Mouse (Mus musculus) frontal cortex, adult 2 months (tissue): ENCODE data around the gene Gm49336. TPM values are rescaled to one million over a fixed set of nuclear protein-coding genes. Genes with fewer than 3 reads are reported as not detected.

Experiments used
- DNase-seq, 2 experiments: peaks; one replicate each; pipeline ENCODE4 v3.0.0; 2022; ENCODE audit warnings: low spot score in 1 of 2; ENCODE audit errors: extremely low spot score in 1 of 2
- polyA plus RNA-seq: library from polyadenylated mRNA; depleted of rRNA; stranded (reverse); fragments of >200 nt; gene quantifications from 2 replicates; pipeline ENCODE4 v1.2.3, GENCODE M21; 2012; rRNA removed

Gm49336 gene
- polyA plus RNA-seq, 1 experiment: 41.0 TPM

DNA sequence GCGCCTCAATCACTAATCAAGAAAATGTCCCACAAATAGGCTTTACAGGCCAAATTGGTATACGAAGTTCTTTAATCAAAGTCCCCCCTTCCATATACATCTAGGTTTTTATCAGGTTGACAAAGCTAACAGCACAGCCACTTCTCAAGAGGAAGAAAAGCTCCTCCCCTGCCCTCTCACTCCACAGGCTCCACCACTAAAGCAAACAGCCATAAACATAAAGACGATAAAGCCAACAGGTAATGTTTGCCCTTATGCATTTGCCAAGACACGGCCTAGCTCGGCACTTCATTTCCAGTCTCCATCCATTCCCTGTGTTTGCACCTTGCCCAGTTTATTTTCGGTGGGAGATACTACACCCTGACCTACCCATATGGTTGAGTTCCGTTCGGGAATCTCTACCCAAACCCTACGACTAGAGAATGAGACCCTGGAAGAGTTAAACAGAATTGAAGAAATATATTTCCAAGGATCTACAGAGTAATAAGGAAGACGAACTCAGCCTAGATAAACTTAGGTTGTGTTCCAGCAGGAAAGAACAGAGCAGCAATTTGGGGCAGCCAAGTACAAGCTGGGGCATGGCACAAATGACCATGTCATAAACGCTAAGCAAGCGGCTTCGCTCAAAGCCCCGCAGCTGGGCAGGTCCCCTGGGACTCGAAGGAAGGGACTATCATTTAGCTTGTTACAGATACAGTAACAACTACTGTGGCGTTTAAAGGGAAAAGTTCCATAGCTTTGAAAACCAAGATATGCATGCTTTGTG lies 80.3 kb downstream of the Gm49336 start:
- no peak for DNase-seq

DNA sequence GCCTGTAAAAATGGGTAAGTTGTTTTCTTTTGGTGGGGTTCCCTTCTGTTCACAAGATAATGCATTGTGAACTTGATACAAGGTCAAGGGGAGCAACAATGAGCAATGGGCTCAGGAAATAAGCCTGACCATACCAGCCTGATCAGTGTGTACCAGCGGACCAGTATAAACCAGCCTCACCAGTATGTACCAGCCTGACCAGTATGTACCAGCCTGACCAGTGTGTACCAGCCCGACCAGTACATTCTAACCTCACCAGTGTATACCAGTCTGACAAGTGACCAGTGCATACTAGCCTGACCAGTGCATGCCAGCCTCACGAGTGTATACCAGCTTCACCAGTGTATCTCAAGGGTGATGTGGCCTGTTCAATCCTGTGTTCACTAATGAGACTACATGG lies 87.9 kb downstream of the Gm49336 start:
- DNase-seq: no peak

Other genes with a start within 250 kb of the Gm49336 start
- 14.6 and 16.1 TPM in 2 replicates for gene Atp8a2, start 54.3 kb downstream of the Gm49336 start, polyA plus RNA-seq
- 0.02 and 0.08 TPM in 2 replicates for gene Nupl1, start 76 bp downstream of the Gm49336 start, polyA plus RNA-seq
- 83.0 and 94.1 TPM in 2 replicates for gene Mtmr6, start 13.7 kb upstream of the Gm49336 start, polyA plus RNA-seq
- 22.4 and 23.0 TPM in 2 replicates for gene Amer2, start 121.8 kb upstream of the Gm49336 start, polyA plus RNA-seq